In genomic region chr5:137631591-137631990, GRCm38 (mm10) we compare ENCODE assay signal across 1 mouse cellular context.
TF ChIP-seq lines count a peak whose summit lies in the region.

No protein-coding gene starts in this region.

TF ChIP-seq in MEL, 35 proteins besides CTCF, POLR2A, EP300 and RAD21 (continued from another document):
- no peak; the same call in 1 of the 2 replicates for TF ChIP-seq MAX (IDR thresholded peaks at IDR 0.05; ENCODE audit: low read length)
- no peak for TF ChIP-seq MAFK (IDR thresholded peaks at IDR 0.05; ENCODE audit: borderline replicate concordance, low read depth, low read length)
- TF ChIP-seq MAZ (IDR thresholded peaks at IDR 0.05; ENCODE audit: low read depth, low read length) = no peak
- TF ChIP-seq USF1 (IDR thresholded peaks at IDR 0.05; ENCODE audit: low read depth, low read length) = no peak
- TF ChIP-seq POLR2AphosphoS5 (IDR thresholded peaks at IDR 0.05; ENCODE audit: borderline replicate concordance, low read depth, low read length) = no peak
